Mouse (Mus musculus): Measurements from ENCODE around the gene Hist2h3b. TPM values are rescaled to one million over a fixed set of nuclear protein-coding genes. Genes with fewer than 3 reads are reported as not detected.
"Not testable (repeated sequence)": the region's sequence is repeated elsewhere in the genome, so short reads cannot be mapped to it uniquely, and the experiment has no call there.

The Hist2h3b gene
- 78.4 and 87.8 TPM in 2 replicates for polyA plus RNA-seq (2015; fragmentation: Nextera tagmentation; extraction: Ambion mirVana)

DNA sequence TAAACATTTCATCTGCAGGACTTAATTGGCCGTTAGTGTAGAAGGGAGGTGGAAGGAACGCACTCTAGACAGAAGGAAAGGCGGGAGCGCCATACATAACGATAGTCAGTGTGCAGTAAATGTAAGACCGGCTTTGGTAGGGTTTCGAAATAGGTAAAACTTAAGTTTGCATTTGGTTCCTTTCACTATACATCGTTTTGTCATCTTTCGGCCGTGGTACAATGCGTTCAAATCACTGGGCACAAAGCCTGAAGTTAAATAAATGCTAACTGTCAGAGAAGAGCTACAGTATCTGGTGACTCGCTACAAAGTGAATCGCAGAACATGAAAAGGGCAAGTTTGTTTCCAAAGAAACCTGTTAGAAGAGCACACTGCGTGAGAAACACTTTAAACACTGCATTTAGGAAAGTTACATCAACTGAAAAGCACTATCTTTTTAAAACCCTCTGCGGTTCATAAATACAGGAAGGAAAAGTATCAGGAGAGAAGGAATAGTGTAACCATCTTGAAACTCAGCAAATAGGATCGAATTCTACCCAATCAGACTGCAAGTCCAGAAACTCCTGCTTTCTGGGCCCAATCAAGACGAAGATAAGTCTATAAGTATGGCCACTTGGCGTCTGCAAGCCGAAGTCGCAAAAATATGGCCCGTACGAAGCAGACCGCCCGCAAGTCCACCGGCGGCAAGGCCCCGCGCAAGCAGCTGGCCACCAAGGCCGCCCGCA, at the start of gene Hist2h3b:
Hist2h3b (plus strand) TSS at position 604 of the 725 bp plus-strand sequence.
- peak within 1 kb of the TSS; percentile 66 for H3K4me3 ChIP-seq (ENCODE audit: low read depth, low read length)
- H3K36me3 ChIP-seq (ENCODE audit: control insufficient read depth, insufficient read depth), result no peaks in the 10 kb centered on the region
- peaks cover 36% of the 10 kb centered on the region for H3K4me1 ChIP-seq (ENCODE audit: control insufficient read depth, low read depth, low read length)
- WGBS (ENCODE audit: insufficient replicate concordance), result 22% methylated on average over 30 of the region's 30 CpGs
- peak; percentile 44 for ATAC-seq (ENCODE audit: low read depth)
- peak within 1 kb of the TSS; percentile 73 for H3K4me2 ChIP-seq (ENCODE audit: low read depth, low read length)
- peak within 1 kb of the TSS; percentile 98 for H3K27ac ChIP-seq (ENCODE audit: low read length)
- no peaks in the 10 kb centered on the region for H3K9me3 ChIP-seq (replicated peaks; ENCODE audit: control insufficient read depth, low read length)
- peak within 1 kb of the TSS; percentile 82 for H3K9ac ChIP-seq (ENCODE audit: low read depth, low read length)
- H3K27me3 ChIP-seq (ENCODE audit: control insufficient read depth, insufficient read depth, low read depth, low read length), result no peaks in the 10 kb centered on the region

DNA sequence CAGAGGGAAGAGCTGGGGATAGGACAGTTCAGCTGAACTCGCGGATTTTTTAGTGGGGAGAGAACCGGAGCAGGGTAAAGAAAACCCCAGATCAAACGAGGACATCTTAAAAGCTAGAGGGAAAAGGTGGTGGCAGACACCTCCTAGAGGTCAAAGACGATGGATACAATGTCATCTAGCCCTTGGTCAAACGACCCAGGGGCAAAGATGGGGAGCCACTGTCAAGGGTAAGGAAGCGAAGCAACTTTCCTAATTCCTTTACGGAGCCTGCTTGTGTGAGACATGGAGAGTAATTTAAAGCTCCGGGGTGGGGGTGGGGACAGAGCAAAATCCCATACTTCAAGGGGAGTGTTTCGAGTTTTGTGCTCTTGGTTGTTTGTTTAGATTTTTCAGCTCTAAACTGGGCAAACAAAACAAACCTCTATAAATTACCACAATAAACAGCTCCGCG, 49.2 kb upstream of the Hist2h3b start:
- no peaks in the 10 kb centered on the region for H3K36me3 ChIP-seq (ENCODE audit: control insufficient read depth, insufficient read depth)
- WGBS (ENCODE audit: insufficient replicate concordance), result 0% methylated on average over 12 of the region's 12 CpGs
- peak overlapping the region; percentile 99 for H3K27ac ChIP-seq (ENCODE audit: low read length)
- no peak for ATAC-seq (ENCODE audit: low read depth)
- peak overlapping the region; percentile 81 for H3K4me2 ChIP-seq (ENCODE audit: low read depth, low read length)
- H3K4me1 ChIP-seq (ENCODE audit: control insufficient read depth, low read depth, low read length), result peaks cover 26% of the 10 kb centered on the region
- H3K9me3 ChIP-seq (replicated peaks; ENCODE audit: control insufficient read depth, low read length), result no peaks in the 10 kb centered on the region
- H3K4me3 ChIP-seq (ENCODE audit: low read depth, low read length), result peak overlapping the region; percentile 68
- peak overlapping the region; percentile 79 for H3K9ac ChIP-seq (ENCODE audit: low read depth, low read length)
- no peaks in the 10 kb centered on the region for H3K27me3 ChIP-seq (ENCODE audit: control insufficient read depth, insufficient read depth, low read depth, low read length)

DNA sequence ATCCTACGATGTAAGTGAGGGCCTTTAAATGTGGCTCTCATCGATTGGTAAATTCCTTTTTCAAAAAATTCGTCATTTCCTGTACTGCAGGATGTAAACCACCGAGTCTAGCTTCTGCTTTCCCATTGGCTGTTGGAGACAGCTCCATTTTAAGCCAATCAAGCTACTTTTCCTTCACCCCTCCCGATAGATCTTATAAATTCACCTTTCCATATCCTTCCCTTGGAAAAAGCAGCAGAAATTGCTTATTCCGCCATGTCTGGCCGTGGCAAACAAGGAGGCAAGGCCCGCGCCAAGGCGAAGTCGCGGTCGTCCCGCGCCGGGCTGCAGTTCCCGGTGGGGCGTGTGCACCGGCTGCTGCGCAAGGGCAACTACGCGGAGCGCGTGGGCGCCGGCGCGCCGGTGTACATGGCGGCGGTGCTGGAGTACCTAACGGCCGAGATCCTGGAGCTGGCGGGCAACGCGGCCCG, 48.8 kb upstream of the Hist2h3b start, which contains the start of the genes Bola1 and Hist2h2ab:
Bola1 (minus strand) TSS at position 49 of the 470 bp plus-strand sequence.
Hist2h2ab (plus strand) TSS at position 205 of the 470 bp plus-strand sequence.
- Histone ChIP-seq H3K9me3 (replicated peaks; ENCODE audit: control insufficient read depth, low read length) (no peaks in the 10 kb centered on the region), H3K4me2 (ENCODE audit: low read depth, low read length) (peak within 1 kb of the TSS; percentile 81), H3K36me3 (ENCODE audit: control insufficient read depth, insufficient read depth) (no peaks in the 10 kb centered on the region), H3K27me3 (ENCODE audit: control insufficient read depth, insufficient read depth, low read depth, low read length) (no peaks in the 10 kb centered on the region), H3K4me3 (ENCODE audit: low read depth, low read length) (peak within 1 kb of the TSS; percentile 68), H3K9ac (ENCODE audit: low read depth, low read length) (peak within 1 kb of the TSS; percentile 79), H3K4me1 (ENCODE audit: control insufficient read depth, low read depth, low read length) (peaks cover 29% of the 10 kb centered on the region), H3K27ac (ENCODE audit: low read length) (peak within 1 kb of the TSS; percentile 99)
- WGBS (ENCODE audit: insufficient replicate concordance), result under 1% methylated on average over 37 of the region's 37 CpGs
- peak; percentile 58 for ATAC-seq (ENCODE audit: low read depth)

DNA sequence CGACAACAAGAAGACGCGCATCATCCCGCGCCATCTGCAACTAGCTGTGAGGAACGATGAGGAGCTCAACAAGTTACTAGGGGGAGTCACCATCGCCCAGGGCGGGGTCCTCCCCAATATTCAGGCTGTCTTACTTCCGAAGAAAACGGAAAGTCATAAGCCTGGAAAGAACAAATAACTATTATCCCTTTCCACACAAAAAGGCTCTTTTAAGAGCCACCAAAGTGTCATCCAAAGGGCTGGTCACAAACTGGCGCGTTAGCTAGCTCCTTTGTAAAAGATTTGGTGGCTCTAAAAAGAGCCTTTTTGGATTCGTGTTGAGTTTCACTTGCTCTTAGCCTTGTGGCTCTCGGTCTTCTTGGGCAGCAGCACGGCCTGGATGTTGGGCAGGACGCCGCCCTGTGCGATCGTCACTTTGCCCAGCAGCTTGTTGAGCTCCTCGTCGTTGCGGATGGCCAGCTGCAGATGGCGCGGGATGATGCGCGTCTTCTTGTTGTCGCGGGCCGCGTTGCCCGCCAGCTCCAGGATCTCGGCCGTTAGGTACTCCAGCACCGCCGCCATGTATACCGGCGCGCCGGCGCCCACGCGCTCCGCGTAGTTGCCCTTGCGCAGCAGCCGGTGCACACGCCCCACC, 48.2 kb upstream of the Hist2h3b start:
- H3K4me2 ChIP-seq (ENCODE audit: low read depth, low read length), result peak overlapping the region; percentile 81
- not testable (repeated sequence) for H3K27me3 ChIP-seq (ENCODE audit: control insufficient read depth, insufficient read depth, low read depth, low read length); ATAC-seq (ENCODE audit: low read depth); H3K36me3 ChIP-seq (ENCODE audit: control insufficient read depth, insufficient read depth); H3K9me3 ChIP-seq (replicated peaks; ENCODE audit: control insufficient read depth, low read length)
- H3K9ac ChIP-seq (ENCODE audit: low read depth, low read length), result peak overlapping the region; percentile 79
- WGBS (ENCODE audit: insufficient replicate concordance), result under 1% methylated on average over 27 of the region's 47 CpGs
- peak overlapping the region; percentile 99 for H3K27ac ChIP-seq (ENCODE audit: low read length)
- H3K4me3 ChIP-seq (ENCODE audit: low read depth, low read length), result peak overlapping the region; percentile 68
- H3K4me1 ChIP-seq (ENCODE audit: control insufficient read depth, low read depth, low read length), result peaks cover 34% of the 10 kb centered on the region

DNA sequence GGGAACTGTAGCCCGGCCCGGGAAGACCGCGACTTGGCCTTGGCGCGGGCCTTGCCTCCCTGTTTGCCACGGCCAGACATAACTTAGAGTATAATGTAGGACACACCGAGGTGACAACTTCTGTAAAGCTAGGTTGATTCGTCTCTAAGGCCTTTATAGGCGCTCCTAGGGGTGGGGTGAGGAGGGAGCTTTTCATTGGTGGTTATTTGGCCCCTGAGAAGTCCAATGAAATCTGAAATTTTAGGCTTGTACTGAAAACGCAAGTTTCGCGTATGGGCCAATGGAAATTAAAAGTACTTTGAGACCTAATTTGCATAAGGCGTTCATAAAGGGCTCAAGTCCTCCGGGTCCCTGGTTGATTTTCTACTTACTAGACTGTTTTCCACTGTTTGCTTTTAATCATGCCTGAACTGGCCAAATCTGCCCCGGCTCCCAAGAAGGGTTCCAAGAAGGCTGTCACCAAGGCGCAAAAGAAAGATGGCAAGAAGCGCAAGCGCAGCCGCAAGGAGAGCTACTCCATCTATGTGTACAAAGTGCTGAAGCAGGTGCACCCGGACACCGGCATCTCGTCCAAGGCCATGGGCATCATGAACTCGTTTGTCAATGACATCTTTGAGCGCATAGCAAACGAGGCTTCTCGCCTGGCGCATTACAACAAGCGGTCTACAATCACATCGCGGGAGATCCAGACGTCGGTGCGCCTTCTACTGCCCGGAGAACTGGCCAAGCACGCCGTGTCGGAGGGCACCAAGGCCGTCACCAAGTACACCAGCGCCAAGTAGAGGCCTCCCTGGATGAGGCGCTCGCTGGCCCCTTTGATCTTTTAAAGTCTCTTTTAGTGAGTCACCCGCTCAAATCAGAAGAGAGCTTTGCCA, 47.5 kb upstream of the Hist2h3b start, which contains the start of the genes Hist2h2ac and Hist2h2be:
Hist2h2ac (minus strand) TSS at position 116 of the 875 bp plus-strand sequence.
Hist2h2be (plus strand) TSS at position 355 of the 875 bp plus-strand sequence.
- Histone ChIP-seq H3K27ac (ENCODE audit: low read length) (peak within 1 kb of the TSS; percentile 99), H3K36me3 (ENCODE audit: control insufficient read depth, insufficient read depth) (no peaks in the 10 kb centered on the region), H3K4me2 (ENCODE audit: low read depth, low read length) (peak within 1 kb of the TSS; percentile 81), H3K4me3 (ENCODE audit: low read depth, low read length) (peak within 1 kb of the TSS; percentile 68), H3K27me3 (ENCODE audit: control insufficient read depth, insufficient read depth, low read depth, low read length) (no peaks in the 10 kb centered on the region), H3K9ac (ENCODE audit: low read depth, low read length) (peak within 1 kb of the TSS; percentile 83), H3K9me3 (replicated peaks; ENCODE audit: control insufficient read depth, low read length) (no peaks in the 10 kb centered on the region), H3K4me1 (ENCODE audit: control insufficient read depth, low read depth, low read length) (peaks cover 36% of the 10 kb centered on the region)
- under 1% methylated on average over 43 of the region's 43 CpGs for WGBS (ENCODE audit: insufficient replicate concordance)
- ATAC-seq (ENCODE audit: low read depth), result peak; percentile 90

DNA sequence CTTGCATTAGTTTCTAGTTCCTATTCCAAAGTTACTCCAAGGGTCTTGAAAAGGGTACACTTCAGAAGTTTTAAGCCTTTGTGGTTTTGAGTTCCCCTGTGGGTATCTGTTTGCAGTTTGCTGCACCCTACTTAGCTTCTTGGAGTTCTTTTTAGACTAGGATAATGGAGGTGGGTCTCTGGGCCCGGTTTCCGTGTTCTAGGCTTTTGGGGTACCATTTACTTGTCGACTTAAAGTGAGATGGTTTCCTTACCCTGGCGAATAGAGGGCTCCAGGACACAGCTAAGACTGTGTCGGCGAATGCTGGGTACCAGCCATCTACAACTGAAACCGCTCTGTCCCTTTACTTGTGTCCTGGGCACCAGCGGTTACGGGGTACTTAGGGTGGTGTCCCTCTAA, 46.8 kb upstream of the Hist2h3b start:
- Histone ChIP-seq H3K4me1 (ENCODE audit: control insufficient read depth, low read depth, low read length) (peaks cover 36% of the 10 kb centered on the region), H3K4me3 (ENCODE audit: low read depth, low read length) (peak overlapping the region; percentile 68), H3K4me2 (ENCODE audit: low read depth, low read length) (peak overlapping the region; percentile 81), H3K27ac (ENCODE audit: low read length) (peak overlapping the region; percentile 99), H3K36me3 (ENCODE audit: control insufficient read depth, insufficient read depth) (no peaks in the 10 kb centered on the region), H3K27me3 (ENCODE audit: control insufficient read depth, insufficient read depth, low read depth, low read length) (no peaks in the 10 kb centered on the region), H3K9ac (ENCODE audit: low read depth, low read length) (peak overlapping the region; percentile 83), H3K9me3 (replicated peaks; ENCODE audit: control insufficient read depth, low read length) (no peaks in the 10 kb centered on the region)
- WGBS (ENCODE audit: insufficient replicate concordance), result 14% methylated on average over 9 of the region's 9 CpGs
- ATAC-seq (ENCODE audit: low read depth), result no peak

DNA sequence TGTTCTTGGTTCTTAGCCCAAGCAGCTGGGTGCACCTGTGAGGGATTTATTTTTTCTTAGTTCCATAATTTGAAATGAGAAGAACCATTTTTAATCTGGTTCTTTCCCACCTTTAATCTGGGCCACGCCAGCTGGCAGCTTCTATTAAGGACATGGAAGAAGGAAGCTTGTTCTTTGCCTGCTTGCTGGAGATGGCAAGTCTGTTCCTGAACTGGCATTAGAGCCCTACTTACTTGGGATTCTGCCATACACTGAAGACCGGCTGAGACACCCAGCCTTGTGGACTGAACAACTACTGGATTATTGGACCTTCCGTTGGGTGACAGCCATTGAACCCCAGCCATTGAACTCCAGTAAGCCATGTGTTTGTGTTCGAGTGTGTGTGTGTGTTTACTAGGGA, 45.7 kb upstream of the Hist2h3b start:
- ATAC-seq (ENCODE audit: low read depth), result no peak
- Histone ChIP-seq H3K4me1 (ENCODE audit: control insufficient read depth, low read depth, low read length) (peaks cover 36% of the 10 kb centered on the region), H3K4me3 (ENCODE audit: low read depth, low read length) (peak overlapping the region; percentile 68), H3K9ac (ENCODE audit: low read depth, low read length) (peak overlapping the region; percentile 83), H3K36me3 (ENCODE audit: control insufficient read depth, insufficient read depth) (no peaks in the 10 kb centered on the region), H3K27me3 (ENCODE audit: control insufficient read depth, insufficient read depth, low read depth, low read length) (no peaks in the 10 kb centered on the region), H3K9me3 (replicated peaks; ENCODE audit: control insufficient read depth, low read length) (no peaks in the 10 kb centered on the region), H3K4me2 (ENCODE audit: low read depth, low read length) (peak overlapping the region; percentile 81), H3K27ac (ENCODE audit: low read length) (peak overlapping the region; percentile 49)
- 78% methylated on average over 4 of the region's 4 CpGs for WGBS (ENCODE audit: insufficient replicate concordance)

DNA sequence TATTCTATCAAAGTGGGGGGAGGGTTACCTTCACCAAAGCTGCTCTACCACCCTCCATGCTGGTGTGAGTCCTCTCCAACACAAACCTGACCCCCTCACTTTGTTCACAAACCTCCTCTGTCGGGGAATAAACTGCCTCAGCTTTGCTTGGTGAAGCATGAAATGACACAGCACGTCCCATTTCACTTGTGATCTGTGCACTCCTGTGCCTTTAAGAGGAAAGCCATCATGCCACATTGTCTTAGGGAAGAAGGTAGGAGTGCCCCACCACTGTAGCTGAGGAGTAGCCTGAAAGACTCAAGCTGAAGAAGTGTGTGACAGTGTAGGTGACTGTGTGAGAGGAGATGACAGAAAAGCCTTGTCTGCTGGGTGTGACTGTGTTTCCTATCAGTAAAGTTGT, 43.0 kb upstream of the Hist2h3b start:
- H3K27ac ChIP-seq (ENCODE audit: low read length), result peak overlapping the region; percentile 27; the same call in 1 of the 2 replicates

More for the DNA sequence above, 43.0 kb upstream of the Hist2h3b start:
- WGBS (ENCODE audit: insufficient replicate concordance), result 48% methylated on average over 2 of the region's 2 CpGs
- Histone ChIP-seq H3K9me3 (replicated peaks; ENCODE audit: control insufficient read depth, low read length) (no peaks in the 10 kb centered on the region), H3K36me3 (ENCODE audit: control insufficient read depth, insufficient read depth) (no peaks in the 10 kb centered on the region), H3K27me3 (ENCODE audit: control insufficient read depth, insufficient read depth, low read depth, low read length) (no peaks in the 10 kb centered on the region), H3K4me1 (ENCODE audit: control insufficient read depth, low read depth, low read length) (peaks cover 30% of the 10 kb centered on the region), H3K4me2 (ENCODE audit: low read depth, low read length) (peak overlapping the region; percentile 46), H3K4me3 (ENCODE audit: low read depth, low read length) (peak overlapping the region; percentile 28), H3K9ac (ENCODE audit: low read depth, low read length) (peak overlapping the region; percentile 55)
- no peak for ATAC-seq (ENCODE audit: low read depth)
